Mouse (Mus musculus) heart, adult 2 months (tissue): Measurements from ENCODE around the gene Tekt1.

ENCODE experiments used
- CTCF ChIP-seq: fragments of 200-600 bp; IDR thresholded peaks from 2 replicates; pipeline ENCODE4 v1.8.1; 2022; ENCODE audit warnings: antibody characterized with exemption, mild to moderate bottlenecking, moderate library complexity
- POLR2A ChIP-seq: fragments of 200-500 bp; IDR thresholded peaks from 2 replicates; pipeline ENCODE4 v1.6.1; 2011; ENCODE audit warnings: mild to moderate bottlenecking, low read depth, low read length, control low read depth; ENCODE audit not compliant: insufficient read depth

GRCm38 (mm10) chr11:72339716-72340115 is 22.5 kb downstream of the Tekt1 start:
- TF ChIP-seq CTCF, result no peak
- no peak for TF ChIP-seq POLR2A
